Mouse (Mus musculus) forebrain, embryonic 10.5 days (tissue): ENCODE measurements around the gene Mybphl. TPM values are rescaled to one million over a fixed set of nuclear protein-coding genes. Genes with fewer than 3 reads are reported as not detected.

ENCODE experiments used
- DNase-seq: peaks from one replicate; pipeline ENCODE4 v3.0.0-alpha.2; 2017; ENCODE audit warnings: low spot score; ENCODE audit errors: extremely low spot score
- H3K27ac ChIP-seq: fragments of 300-500 bp; sonication (generic); 2 replicates; pipeline ENCODE4 v1.5.1; 2016; ENCODE audit warnings: mild to moderate bottlenecking
- H3K27me3 ChIP-seq: fragments of 300-500 bp; sonication (generic); 2 replicates; pipeline ENCODE4 v1.6.1; 2016; ENCODE audit warnings: mild to moderate bottlenecking; ENCODE audit not compliant: poor library complexity, severe bottlenecking
- H3K36me3 ChIP-seq: fragments of 300-500 bp; sonication (generic); replicated peaks from 2 replicates; pipeline ENCODE4 v1.6.1; 2016; ENCODE audit warnings: mild to moderate bottlenecking, moderate library complexity
- H3K4me1 ChIP-seq: fragments of 300-500 bp; sonication (generic); 2 replicates; pipeline ENCODE4 v1.6.1; 2016
- H3K4me3 ChIP-seq: fragments of 300-500 bp; sonication (generic); 2 replicates; pipeline ENCODE4 v1.5.1; 2016; ENCODE audit warnings: mild to moderate bottlenecking, moderate library complexity
- H3K9me3 ChIP-seq: fragments of 300-500 bp; sonication (generic); 2 replicates; pipeline ENCODE4 v1.6.1; 2016; ENCODE audit warnings: mild to moderate bottlenecking, moderate library complexity
- WGBS: fragments of 180-500 bp; shearing (Covaris S2); methylation state at CpG from one replicate; pipeline ENCODE4 v1.1.7; 2016; 5-methylcytosine and 5-hydroxymethylcytosine counted together
- polyA plus RNA-seq: library from polyadenylated mRNA; unstranded; fragments of >200 nt; fragmentation: Nextera tagmentation; extraction: Ambion mirVana; gene quantifications from 2 replicates; pipeline ENCODE4 v1.2.1, GENCODE M21; 2016

The Mybphl gene
- not detected in 2 replicates for polyA plus RNA-seq

DNA sequence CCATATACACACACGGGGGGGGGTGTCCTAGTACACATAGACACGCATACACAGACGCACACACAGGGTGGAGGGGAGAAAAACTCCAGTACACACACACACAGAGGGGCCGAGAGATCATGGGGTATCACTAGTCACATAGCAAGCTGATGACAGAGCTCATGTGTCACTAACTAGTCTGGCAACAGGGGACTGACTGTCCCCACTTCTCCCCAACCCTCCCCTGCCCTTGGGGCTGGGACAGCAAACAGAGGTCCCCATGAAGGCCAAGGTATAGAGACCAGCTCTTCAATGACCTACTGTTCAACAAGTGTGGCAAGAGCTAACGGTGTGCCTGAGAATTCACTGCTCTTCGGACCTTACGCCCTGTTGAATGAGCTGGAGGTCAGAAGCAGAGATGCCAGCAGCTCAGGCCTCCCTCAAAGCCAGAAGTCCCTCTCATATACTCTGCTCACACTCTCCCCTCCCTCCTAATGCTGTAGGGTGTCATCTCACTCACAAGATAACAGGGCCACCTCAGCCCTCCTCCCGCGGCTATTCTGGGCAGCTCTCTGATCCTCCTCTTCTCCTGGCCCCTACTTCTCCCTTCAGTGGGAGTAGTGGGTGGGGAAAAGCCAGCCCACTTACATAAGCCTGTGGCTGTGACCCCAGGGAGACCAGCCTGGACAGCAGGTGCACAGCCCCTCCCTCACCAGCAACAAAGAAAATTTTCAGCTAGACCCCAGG is at the start of gene Mybphl:
Gene Mybphl, plus strand, starts transcription at position 642 of the 726 bp plus-strand sequence.
- H3K27me3 ChIP-seq = no peaks in the 10 kb centered on the region
- H3K9me3 ChIP-seq = no peaks in the 10 kb centered on the region
- DNase-seq = no peak
- peaks cover 53% of the 10 kb centered on the region for H3K4me1 ChIP-seq
- WGBS = 78% methylated on average over 9 of the region's 9 CpGs
- H3K27ac ChIP-seq = peak within 1 kb of the TSS; percentile 9; the same call in 1 of the 2 replicates
- H3K36me3 ChIP-seq = no peaks in the 10 kb centered on the region
- no peak within 1 kb of the TSS for H3K4me3 ChIP-seq

GRCm38 (mm10) chr3:108318517-108318916 is 46.2 kb upstream of the Mybphl start:
- H3K36me3 ChIP-seq = peaks cover 8% of the 10 kb centered on the region; the same call in 1 of the 2 replicates
- no peaks in the 10 kb centered on the region for H3K9me3 ChIP-seq
- H3K4me1 ChIP-seq = no peaks in the 10 kb centered on the region
- no peak overlapping the region for H3K27ac ChIP-seq
- no peak for DNase-seq
- H3K27me3 ChIP-seq = no peaks in the 10 kb centered on the region
- H3K4me3 ChIP-seq = no peak overlapping the region
- 55% methylated on average over 2 of the region's 2 CpGs for WGBS

- WGBS = 91% methylated on average over 4 of the region's 4 CpGs
- Histone ChIP-seq H3K4me3 (no peak overlapping the region), H3K4me1 (no peaks in the 10 kb centered on the region), H3K27ac (no peak overlapping the region), H3K27me3 (no peaks in the 10 kb centered on the region), H3K9me3 (no peaks in the 10 kb centered on the region), H3K36me3 (peaks cover 26% of the 10 kb centered on the region)
- DNase-seq = no peak
Observed at GRCm38 (mm10) chr3:108321671-108322070, 43.0 kb upstream of the Mybphl start.

GRCm38 (mm10) chr3:108322136-108322535 is 42.6 kb upstream of the Mybphl start:
- 92% methylated on average over 4 of the region's 4 CpGs for WGBS
- DNase-seq = no peak
- no peak overlapping the region for H3K4me3 ChIP-seq
- peaks cover 28% of the 10 kb centered on the region for H3K36me3 ChIP-seq
- H3K4me1 ChIP-seq = no peaks in the 10 kb centered on the region
- H3K9me3 ChIP-seq = no peaks in the 10 kb centered on the region
- H3K27ac ChIP-seq = no peak overlapping the region
- no peaks in the 10 kb centered on the region for H3K27me3 ChIP-seq

DNA sequence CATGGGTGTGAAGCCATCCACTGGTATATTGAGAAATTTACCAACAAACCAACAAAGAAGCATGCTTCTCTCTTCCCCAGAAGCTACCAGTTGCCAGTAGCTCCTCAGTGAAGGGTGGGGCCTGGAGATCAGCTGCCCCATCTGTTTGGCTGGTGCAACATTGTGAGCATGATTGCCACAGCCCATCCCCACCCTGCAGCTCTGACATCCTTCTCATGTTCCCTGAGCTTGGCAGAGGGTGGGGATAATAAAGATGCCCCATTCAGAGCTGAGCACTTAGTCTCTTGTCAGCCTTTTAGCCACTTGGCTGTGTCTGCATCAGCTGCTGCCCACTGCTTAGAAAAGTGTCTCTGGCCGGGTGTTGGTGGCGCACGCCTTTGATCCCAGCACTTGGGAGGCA is 41.7 kb upstream of the Mybphl start:
- Histone ChIP-seq H3K27ac (no peak overlapping the region), H3K27me3 (no peaks in the 10 kb centered on the region), H3K9me3 (no peaks in the 10 kb centered on the region), H3K36me3 (peaks cover 36% of the 10 kb centered on the region), H3K4me1 (no peaks in the 10 kb centered on the region), H3K4me3 (no peak overlapping the region)
- 94% methylated on average over 3 of the region's 3 CpGs for WGBS
- DNase-seq = no peak

GRCm38 (mm10) chr3:108324837-108325236 is 39.9 kb upstream of the Mybphl start:
- H3K27me3 ChIP-seq = no peaks in the 10 kb centered on the region
- DNase-seq = no peak
- H3K4me3 ChIP-seq = no peak overlapping the region
- no peaks in the 10 kb centered on the region for H3K4me1 ChIP-seq
- 87% methylated on average over 4 of the region's 4 CpGs for WGBS
- peaks cover 49% of the 10 kb centered on the region for H3K36me3 ChIP-seq
- no peaks in the 10 kb centered on the region for H3K9me3 ChIP-seq
- no peak overlapping the region for H3K27ac ChIP-seq

DNA sequence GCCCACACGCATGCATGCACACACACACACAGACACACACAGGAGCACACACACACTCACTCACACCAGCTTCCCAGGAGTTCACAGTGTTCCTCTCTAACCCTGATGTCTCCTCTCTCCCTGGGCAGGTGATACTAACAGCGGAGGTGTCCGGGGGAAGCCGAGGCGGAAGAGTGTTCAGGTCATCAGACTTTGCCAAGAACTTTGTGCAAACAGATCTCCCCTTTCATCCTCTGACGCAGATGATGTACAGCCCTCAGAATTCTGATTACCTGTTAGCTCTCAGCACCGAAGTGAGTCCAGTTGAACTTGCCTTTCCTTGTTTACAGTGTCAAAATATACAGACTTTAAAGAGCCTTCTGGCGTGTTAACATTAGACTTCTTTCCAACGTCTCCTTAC is 39.2 kb upstream of the Mybphl start:
- peaks cover 56% of the 10 kb centered on the region for H3K36me3 ChIP-seq
- no peaks in the 10 kb centered on the region for H3K4me1 ChIP-seq
- no peak for DNase-seq
- H3K27ac ChIP-seq = no peak overlapping the region
- 98% methylated on average over 9 of the region's 9 CpGs for WGBS
- no peaks in the 10 kb centered on the region for H3K9me3 ChIP-seq
- H3K27me3 ChIP-seq = no peaks in the 10 kb centered on the region
- H3K4me3 ChIP-seq = no peak overlapping the region

DNA sequence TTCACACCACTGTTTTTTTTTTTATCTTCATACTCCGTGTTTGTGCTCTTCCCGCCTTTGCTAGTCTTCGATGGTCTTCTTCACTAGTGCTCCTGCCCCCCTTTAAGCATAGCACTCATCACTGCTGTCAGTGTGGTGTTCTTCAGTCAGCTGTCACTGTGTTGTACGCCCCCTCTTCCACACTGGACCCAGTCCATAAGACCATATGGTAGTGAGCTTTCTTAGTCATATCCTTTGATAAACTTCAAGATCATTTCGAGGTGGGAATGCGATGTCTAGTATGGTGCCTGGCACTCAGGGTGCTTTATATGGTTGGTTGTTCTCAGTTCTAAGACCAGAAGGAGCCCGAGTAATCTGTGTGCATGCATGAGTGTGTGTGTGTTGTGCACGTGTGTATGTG is 37.4 kb upstream of the Mybphl start:
- Histone ChIP-seq H3K4me3 (no peak overlapping the region), H3K27ac (no peak overlapping the region), H3K9me3 (no peaks in the 10 kb centered on the region), H3K36me3 (peaks cover 74% of the 10 kb centered on the region), H3K4me1 (no peaks in the 10 kb centered on the region), H3K27me3 (no peaks in the 10 kb centered on the region)
- 94% methylated on average over 8 of the region's 8 CpGs for WGBS
- no peak for DNase-seq

- H3K27ac ChIP-seq = no peak overlapping the region
- no peaks in the 10 kb centered on the region for H3K27me3 ChIP-seq
- DNase-seq = no peak
- no peak overlapping the region for H3K4me3 ChIP-seq
- no peaks in the 10 kb centered on the region for H3K9me3 ChIP-seq
- H3K36me3 ChIP-seq = peaks cover 80% of the 10 kb centered on the region
- no peaks in the 10 kb centered on the region for H3K4me1 ChIP-seq
- 94% methylated on average over 3 of the region's 3 CpGs for WGBS
Observed at GRCm38 (mm10) chr3:108327916-108328315, 36.8 kb upstream of the Mybphl start.

DNA sequence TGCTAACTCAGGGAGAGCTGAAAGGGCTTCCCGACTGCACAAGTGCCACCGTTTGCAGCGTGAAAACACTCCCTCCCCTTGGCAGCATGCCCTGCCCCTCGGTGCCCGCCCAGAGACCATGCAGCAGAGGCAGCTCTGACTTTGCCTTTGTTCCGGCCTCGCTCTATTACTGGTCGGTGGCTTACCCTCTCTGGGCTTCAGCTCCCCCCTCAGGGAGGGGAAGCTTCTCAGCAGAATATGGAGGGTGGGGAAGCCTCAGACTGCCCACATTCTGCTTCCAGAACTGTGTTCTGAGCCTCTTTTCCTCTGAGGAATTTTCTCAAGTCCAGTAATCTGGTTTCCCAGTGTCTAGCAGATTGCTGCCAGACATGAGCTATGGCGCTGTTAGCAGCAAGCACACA is 36.3 kb upstream of the Mybphl start:
- Histone ChIP-seq H3K27ac (no peak overlapping the region), H3K4me3 (no peak overlapping the region), H3K4me1 (no peaks in the 10 kb centered on the region), H3K9me3 (no peaks in the 10 kb centered on the region), H3K27me3 (no peaks in the 10 kb centered on the region), H3K36me3 (peaks cover 85% of the 10 kb centered on the region)
- whole genome bisulfite sequencing = 79% methylated on average over 9 of the region's 9 CpGs
- no peak for DNase-seq

- H3K36me3 ChIP-seq = peaks cover 91% of the 10 kb centered on the region
- H3K27me3 ChIP-seq = no peaks in the 10 kb centered on the region
- H3K27ac ChIP-seq = no peak overlapping the region
- H3K4me3 ChIP-seq = no peak overlapping the region
- H3K4me1 ChIP-seq = no peaks in the 10 kb centered on the region
- H3K9me3 ChIP-seq = no peaks in the 10 kb centered on the region
- WGBS = 94% methylated on average over 6 of the region's 6 CpGs
- DNase-seq = no peak
Observed at GRCm38 (mm10) chr3:108330812-108331211, 33.9 kb upstream of the Mybphl start.

DNA sequence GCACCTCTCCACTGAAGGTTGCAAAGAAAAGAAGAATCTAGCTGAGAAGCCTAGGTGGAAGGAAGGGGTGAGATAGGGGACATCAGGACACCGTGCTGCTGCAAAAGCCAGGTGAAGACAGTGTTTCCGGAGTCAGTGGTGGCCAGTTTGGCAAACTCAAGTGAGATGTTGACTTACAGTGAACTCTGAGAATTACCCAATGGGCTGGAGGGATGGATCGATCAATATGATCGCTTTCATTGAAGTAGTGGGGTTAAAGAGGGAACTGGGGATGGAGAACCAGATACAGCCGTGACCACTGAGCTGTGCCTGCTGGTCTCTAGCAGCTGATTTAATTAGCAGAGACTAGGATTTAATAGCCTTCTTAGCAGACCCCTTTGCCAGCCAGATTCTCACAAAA is 27.8 kb upstream of the Mybphl start:
- H3K9me3 ChIP-seq = no peaks in the 10 kb centered on the region
- peaks cover 97% of the 10 kb centered on the region for H3K36me3 ChIP-seq
- H3K4me1 ChIP-seq = no peaks in the 10 kb centered on the region
- DNase-seq = no peak
- no peak overlapping the region for H3K27ac ChIP-seq
- no peaks in the 10 kb centered on the region for H3K27me3 ChIP-seq
- H3K4me3 ChIP-seq = no peak overlapping the region
- WGBS = 94% methylated on average over 5 of the region's 5 CpGs

- no peaks in the 10 kb centered on the region for H3K4me1 ChIP-seq
- no peak overlapping the region for H3K27ac ChIP-seq
- H3K36me3 ChIP-seq = peaks cover 89% of the 10 kb centered on the region
- no peak overlapping the region for H3K4me3 ChIP-seq
- DNase-seq = no peak
- H3K27me3 ChIP-seq = no peaks in the 10 kb centered on the region
- no peaks in the 10 kb centered on the region for H3K9me3 ChIP-seq
- 86% methylated on average over 2 of the region's 2 CpGs for WGBS
Observed at GRCm38 (mm10) chr3:108341040-108341439, 23.7 kb upstream of the Mybphl start.
